Mouse (Mus musculus) MEL (cell line): ENCODE measurements around the gene Hfm1. TPM values are rescaled to one million over a fixed set of nuclear protein-coding genes. Genes with fewer than 3 reads are reported as not detected.

Experiments
- DNase-seq: peaks from one replicate; pipeline ENCODE4 v3.0.0; 2011; ENCODE audit warnings: low read depth, low spot score
- H3K27ac ChIP-seq: 2 replicates; pipeline ENCODE4 v1.5.1; 2012; ENCODE audit warnings: low read depth, mild to moderate bottlenecking, control low read depth, low read length, moderate library complexity; ENCODE audit not compliant: control insufficient read depth
- H3K27me3 ChIP-seq, 2 experiments: fragments of 150-350 bp in 1 of 2; sonication (generic) in 1 of 2; 2 replicates each; pipeline ENCODE4 v1.6.1; 2012; ENCODE audit warnings: low read length in 2 of 2, mild to moderate bottlenecking in 2 of 2, improper control_type of control experiment in 1 of 2, moderate library complexity in 1 of 2; ENCODE audit not compliant: insufficient read depth in 2 of 2, control insufficient read depth in 1 of 2
- H3K36me3 ChIP-seq, 2 experiments: 2 replicates each; pipeline ENCODE4 v1.6.1; 2012 to 2014; ENCODE audit warnings: low read length in 2 of 2, improper control_type of control experiment in 1 of 2, inconsistent platforms in 1 of 2, mild to moderate bottlenecking in 1 of 2; ENCODE audit not compliant: insufficient read depth in 2 of 2, control insufficient read depth in 1 of 2
- H3K4me1 ChIP-seq, 2 experiments: fragments of 150-350 bp in 1 of 2; sonication (generic) in 1 of 2; 2 replicates each; pipeline ENCODE4 v1.6.1; 2012; ENCODE audit warnings: low read length in 2 of 2, improper control_type of control experiment in 1 of 2, mild to moderate bottlenecking in 1 of 2; ENCODE audit not compliant: insufficient read depth in 2 of 2, control insufficient read depth in 1 of 2
- H3K4me3 ChIP-seq, 2 experiments: fragments of 150-350 bp in 1 of 2; sonication (generic) in 1 of 2; 2 replicates each; pipeline ENCODE4 v1.5.1; 2012; ENCODE audit warnings: low read depth in 2 of 2, low read length in 2 of 2, mild to moderate bottlenecking in 2 of 2, moderate library complexity in 2 of 2, control low read depth in 1 of 2, improper control_type of control experiment in 1 of 2; ENCODE audit not compliant: control insufficient read depth in 1 of 2, insufficient read depth in 1 of 2
- H3K79me2 ChIP-seq: 2 replicates; pipeline ENCODE4 v1.6.1; 2012; ENCODE audit warnings: mild to moderate bottlenecking, low read length, moderate library complexity; ENCODE audit not compliant: control insufficient read depth, poor library complexity, insufficient read depth
- H3K9ac ChIP-seq: 2 replicates; pipeline ENCODE4 v1.6.1; 2012; ENCODE audit warnings: low read depth, mild to moderate bottlenecking, control low read depth, low read length, moderate library complexity; ENCODE audit not compliant: control insufficient read depth, poor library complexity, severe bottlenecking
- H3K9me3 ChIP-seq: fragments of 150-350 bp; sonication (generic); replicated peaks from 2 replicates; pipeline ENCODE4 v1.6.1; 2012; ENCODE audit warnings: mild to moderate bottlenecking, low read length, improper control_type of control experiment, moderate library complexity; ENCODE audit not compliant: insufficient read depth
- CHD1 ChIP-seq: IDR thresholded peaks from 2 replicates; pipeline ENCODE4 v1.6.1; 2012; ENCODE audit warnings: low read depth, mild to moderate bottlenecking, inconsistent platforms, low read length, improper control_type of control experiment
- CHD2 ChIP-seq: IDR thresholded peaks from 2 replicates; pipeline ENCODE4 v1.6.1; 2011; ENCODE audit warnings: low read length, improper control_type of control experiment
- CTCF ChIP-seq, 3 experiments: IDR thresholded peaks in 2 of 3; conservative IDR thresholded peaks in 1 of 3; 2 replicates each; pipeline ENCODE4 v1.5.1; 2011 to 2012; ENCODE audit warnings: low read length in 3 of 3, low read depth in 2 of 3, mild to moderate bottlenecking in 2 of 3, improper control_type of control experiment in 1 of 3, inconsistent platforms in 1 of 3, mixed read lengths in 1 of 3, moderate library complexity in 1 of 3; ENCODE audit not compliant: control insufficient read depth in 1 of 3, insufficient read depth in 1 of 3, poor library complexity in 1 of 3, severe bottlenecking in 1 of 3
- E2F4 ChIP-seq: IDR thresholded peaks from 2 replicates; pipeline ENCODE4 v1.6.1; 2011; ENCODE audit warnings: low read depth, low read length, improper control_type of control experiment, borderline replicate concordance
- ELF1 ChIP-seq: IDR thresholded peaks from 2 replicates; pipeline ENCODE4 v1.6.1; 2014; ENCODE audit warnings: low read depth, mild to moderate bottlenecking, inconsistent platforms, low read length, improper control_type of control experiment, moderate library complexity
- EP300 ChIP-seq, 2 experiments: IDR thresholded peaks; 2 replicates each; pipeline ENCODE4 v1.6.1; 2011; ENCODE audit warnings: improper control_type of control experiment in 2 of 2, low read length in 2 of 2, low read depth in 1 of 2, mild to moderate bottlenecking in 1 of 2
- ETS1 ChIP-seq: IDR thresholded peaks from 2 replicates; pipeline ENCODE4 v1.6.1; 2012; ENCODE audit warnings: low read depth, mild to moderate bottlenecking, inconsistent platforms, low read length, improper control_type of control experiment, moderate library complexity
- HCFC1 ChIP-seq: IDR thresholded peaks from 2 replicates; pipeline ENCODE4 v1.6.1; 2012; ENCODE audit warnings: low read depth, mild to moderate bottlenecking, inconsistent platforms, low read length, improper control_type of control experiment, moderate library complexity
- JUND ChIP-seq: IDR thresholded peaks from 2 replicates; pipeline ENCODE4 v1.6.1; 2011; ENCODE audit warnings: low read depth, mild to moderate bottlenecking, improper control_type of control experiment, low read length
- MAX ChIP-seq: IDR thresholded peaks from 2 replicates; pipeline ENCODE4 v1.6.1; 2011; ENCODE audit warnings: low read length, improper control_type of control experiment
- MEF2A ChIP-seq: IDR thresholded peaks from 2 replicates; pipeline ENCODE4 v1.6.1; 2014; ENCODE audit warnings: low read depth, mild to moderate bottlenecking, inconsistent platforms, low read length, improper control_type of control experiment; ENCODE audit not compliant: poor library complexity, insufficient replicate concordance, severe bottlenecking; ENCODE audit errors: extremely low read depth
- MYB ChIP-seq: IDR thresholded peaks from 2 replicates; pipeline ENCODE4 v1.6.1; 2011; ENCODE audit warnings: mild to moderate bottlenecking, low read depth, low read length, improper control_type of control experiment
- NELFE ChIP-seq: IDR thresholded peaks from 2 replicates; pipeline ENCODE4 v1.6.1; 2011; ENCODE audit warnings: low read depth, low read length, improper control_type of control experiment
- POLR2AphosphoS2 ChIP-seq: IDR thresholded peaks from 2 replicates; pipeline ENCODE4 v1.6.1; 2011; ENCODE audit warnings: low read length, improper control_type of control experiment
- RAD21 ChIP-seq: IDR thresholded peaks from 2 replicates; pipeline ENCODE4 v1.6.1; 2011; ENCODE audit warnings: mild to moderate bottlenecking, low read depth, low read length, improper control_type of control experiment
- SIN3A ChIP-seq: IDR thresholded peaks from 2 replicates; pipeline ENCODE4 v1.6.1; 2012; ENCODE audit warnings: low read length, improper control_type of control experiment, inconsistent platforms
- UBTF ChIP-seq: IDR thresholded peaks from 2 replicates; pipeline ENCODE4 v1.6.1; 2012; ENCODE audit warnings: low read depth, mild to moderate bottlenecking, inconsistent platforms, low read length, improper control_type of control experiment, moderate library complexity, borderline replicate concordance; ENCODE audit not compliant: insufficient read depth
- USF1 ChIP-seq: IDR thresholded peaks from 2 replicates; pipeline ENCODE4 v1.6.1; 2014; ENCODE audit warnings: low read depth, mild to moderate bottlenecking, inconsistent platforms, low read length, improper control_type of control experiment, moderate library complexity
- USF2 ChIP-seq, 2 experiments: IDR thresholded peaks; 2 replicates each; pipeline ENCODE4 v1.6.1; 2011 to 2012; ENCODE audit warnings: improper control_type of control experiment in 2 of 2, low read length in 2 of 2, borderline replicate concordance in 1 of 2, inconsistent platforms in 1 of 2, low read depth in 1 of 2, mild to moderate bottlenecking in 1 of 2; ENCODE audit not compliant: insufficient read depth in 1 of 2
- ZC3H11A ChIP-seq: IDR thresholded peaks from 2 replicates; pipeline ENCODE4 v1.6.1; 2012; ENCODE audit warnings: low read depth, mild to moderate bottlenecking, inconsistent platforms, low read length, improper control_type of control experiment
- polyA plus RNA-seq, 2 experiments: library from polyadenylated mRNA; stranded (reverse) in 1 of 2; unstranded in 1 of 2; fragments of >175 nt in 1 of 2; fragments of >200 nt in 1 of 2; gene quantifications; 2 replicates each; pipeline versions ENCODE4 v1.2.1 to v1.2.4; 2012; ENCODE audit warnings: low replicate concordance in 2 of 2, low read depth in 1 of 2; ENCODE audit not compliant: insufficient read length in 2 of 2, insufficient read depth in 1 of 2, missing spikeins in 1 of 2
- total RNA-seq: library from RNA; depleted of rRNA; stranded (reverse); fragments of 300-350 nt; gene quantifications from 2 replicates; pipeline ENCODE4 v1.2.3, GENCODE M21; 2012

Hfm1 gene
- total and polyA plus RNA-seq, 3 experiments, result not detected

DNA sequence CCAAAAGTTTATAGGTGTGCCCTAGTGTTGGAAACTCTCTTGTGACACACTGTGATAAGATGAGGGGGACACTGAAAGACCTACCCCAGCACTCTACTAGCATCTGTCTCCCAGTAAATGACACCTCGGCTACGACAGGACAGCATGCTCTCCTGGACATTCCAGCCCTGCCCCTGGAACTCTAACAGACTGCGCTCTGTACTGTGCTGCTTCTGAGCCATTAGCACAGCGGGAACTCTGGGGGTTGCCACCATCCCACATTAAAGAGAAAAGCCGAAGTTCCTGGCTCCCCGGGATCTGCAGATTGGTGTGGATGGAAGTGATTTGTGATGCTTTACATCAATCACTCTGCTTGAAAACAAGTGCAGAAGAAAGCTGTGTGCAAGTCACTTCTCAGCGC, 93.1 kb downstream of the Hfm1 start:
- H3K4me1 ChIP-seq, result no peaks in the 10 kb centered on the region
- H3K9me3 ChIP-seq, result no peaks in the 10 kb centered on the region
- no peak for TF ChIP-seq MEF2A
- no peak for TF ChIP-seq CTCF (IDR thresholded peaks at IDR 0.05 in 2 of 3, conservative IDR thresholded peaks at IDR 0.05 in 1 of 3; ENCODE audit: control insufficient read depth in 1 of 3, insufficient read depth in 1 of 3, low read depth in 2 of 3, low read length in 3 of 3, poor library complexity in 1 of 3, severe bottlenecking in 1 of 3)
- TF ChIP-seq CHD1, result no peak
- no peak for TF ChIP-seq JUND
- no peak for TF ChIP-seq USF2 (IDR thresholded peaks at IDR 0.05; ENCODE audit: borderline replicate concordance in 1 of 2, insufficient read depth in 1 of 2, low read depth in 1 of 2, low read length in 2 of 2)
- TF ChIP-seq CHD2, result no peak
- TF ChIP-seq MAX, result no peak
- TF ChIP-seq E2F4, result no peak
- TF ChIP-seq HCFC1, result no peak
- TF ChIP-seq POLR2AphosphoS2, result no peak
- TF ChIP-seq ZC3H11A, result no peak
- no peak for TF ChIP-seq USF1
- TF ChIP-seq MYB, result no peak
- TF ChIP-seq ETS1, result no peak
- no peak for TF ChIP-seq UBTF
- TF ChIP-seq EP300 (IDR thresholded peaks at IDR 0.05; ENCODE audit: low read depth in 1 of 2, low read length in 2 of 2), result no peak
- TF ChIP-seq SIN3A, result no peak
- TF ChIP-seq RAD21, result no peak
- no peak overlapping the region for H3K4me3 ChIP-seq
- H3K27me3 ChIP-seq, result peaks cover 2% of the 10 kb centered on the region in 2 experiments; a peak in 3 of 4 replicates
- no peaks in the 10 kb centered on the region for H3K36me3 ChIP-seq
- no peak overlapping the region for H3K27ac ChIP-seq
- H3K9ac ChIP-seq, result no peak overlapping the region
- H3K79me2 ChIP-seq, result no peaks in the 10 kb centered on the region
- DNase-seq, result no peak

DNA sequence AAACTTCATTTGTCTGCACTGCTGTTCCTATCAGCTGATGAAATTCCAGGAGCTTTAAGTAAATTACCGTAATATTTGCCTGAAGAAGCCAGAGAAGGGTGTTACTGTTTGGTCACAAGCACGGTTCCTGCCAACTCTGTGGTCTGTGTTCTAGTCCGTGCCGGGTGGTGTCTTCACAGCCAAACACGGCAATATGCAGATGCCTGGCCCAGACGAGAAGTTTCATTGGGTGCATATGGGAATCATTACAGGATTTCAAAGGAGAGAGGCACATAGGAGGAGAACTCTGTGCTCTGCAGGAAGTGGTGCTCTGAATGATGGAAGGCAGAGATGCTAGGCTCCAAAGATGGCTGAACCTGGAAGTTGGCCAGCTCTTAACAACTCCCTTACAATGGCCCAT, 94.7 kb downstream of the Hfm1 start:
- Histone ChIP-seq H3K4me3 (no peak overlapping the region), H3K27ac (no peak overlapping the region), H3K9ac (no peak overlapping the region), H3K79me2 (no peaks in the 10 kb centered on the region), H3K4me1 (no peaks in the 10 kb centered on the region), H3K9me3 (no peaks in the 10 kb centered on the region)
- no peak for DNase-seq
- TF ChIP-seq NELFE, result no peak
- TF ChIP-seq MAX, result no peak
- TF ChIP-seq ELF1, result no peak
- TF ChIP-seq USF1, result no peak
- TF ChIP-seq, all 39 proteins: peak for 0
- Histone ChIP-seq H3K27me3 (peaks cover 2 to 4% of the 10 kb centered on the region in 2 experiments; a peak in 3 of 4 replicates), H3K36me3 (no peaks in the 10 kb centered on the region)
